Mouse (Mus musculus) intestine, embryonic 15.5 days (tissue): Measurements from ENCODE around the gene Mcf2l. TPM values are rescaled to one million over a fixed set of nuclear protein-coding genes. Genes with fewer than 3 reads are reported as not detected.

Source experiments
- ATAC-seq: fragments of 200-750 bp; cut with Nextera tagmentation; 2 replicates; pipeline ENCODE4 v1.8.0; 2017; ENCODE audit warnings: moderate TSS enrichment, moderate library complexity
- H3K27ac ChIP-seq: fragments of 300-500 bp; sonication (generic); 2 replicates; pipeline ENCODE4 v1.5.1; 2015; ENCODE audit warnings: mild to moderate bottlenecking, inconsistent platforms
- H3K27me3 ChIP-seq: fragments of 300-500 bp; sonication (generic); replicated peaks from 2 replicates; pipeline ENCODE4 v1.6.1; 2015; ENCODE audit warnings: inconsistent platforms
- H3K36me3 ChIP-seq: fragments of 300-500 bp; sonication (generic); 2 replicates; pipeline ENCODE4 v1.6.1; 2015; ENCODE audit warnings: inconsistent platforms
- H3K4me1 ChIP-seq: fragments of 300-500 bp; sonication (generic); replicated peaks from 2 replicates; pipeline ENCODE4 v1.6.1; 2015; ENCODE audit warnings: inconsistent platforms
- H3K4me2 ChIP-seq: fragments of 300-500 bp; sonication (generic); replicated peaks from 2 replicates; pipeline ENCODE4 v1.6.1; 2015; ENCODE audit warnings: mild to moderate bottlenecking, inconsistent platforms
- H3K4me3 ChIP-seq: fragments of 300-500 bp; sonication (generic); replicated peaks from 2 replicates; pipeline ENCODE4 v1.5.1; 2015; ENCODE audit warnings: inconsistent platforms
- H3K9ac ChIP-seq: fragments of 300-500 bp; sonication (generic); 2 replicates; pipeline ENCODE4 v1.6.1; 2015; ENCODE audit warnings: inconsistent platforms
- H3K9me3 ChIP-seq: fragments of 300-500 bp; sonication (generic); 2 replicates; pipeline ENCODE4 v1.6.1; 2016; ENCODE audit warnings: inconsistent platforms
- WGBS: fragments of 180-500 bp; shearing (Covaris S2); methylation state at CpG from one replicate; pipeline ENCODE4 v1.1.7; 2015; 5-methylcytosine and 5-hydroxymethylcytosine counted together
- polyA plus RNA-seq: library from polyadenylated mRNA; unstranded; fragments of >200 nt; fragmentation: Nextera tagmentation; extraction: Ambion mirVana; gene quantifications from 2 replicates; pipeline ENCODE4 v1.2.1, GENCODE M21; 2015

Mcf2l gene
- polyA plus RNA-seq, 1 experiment from 2014 or later = 13.7 TPM

GRCm38 (mm10) chr8:12877126-12877525 is 3.5 kb downstream of the Mcf2l start:
- Histone ChIP-seq H3K4me2 (no peak overlapping the region), H3K4me3 (no peak overlapping the region), H3K9me3 (no peaks in the 10 kb centered on the region), H3K9ac (no peak overlapping the region), H3K36me3 (no peaks in the 10 kb centered on the region), H3K4me1 (peaks cover 8% of the 10 kb centered on the region), H3K27ac (no peak overlapping the region), H3K27me3 (peaks cover 6% of the 10 kb centered on the region)
- 86% methylated on average over 6 of the region's 6 CpGs for WGBS
- ATAC-seq = no peak

DNA sequence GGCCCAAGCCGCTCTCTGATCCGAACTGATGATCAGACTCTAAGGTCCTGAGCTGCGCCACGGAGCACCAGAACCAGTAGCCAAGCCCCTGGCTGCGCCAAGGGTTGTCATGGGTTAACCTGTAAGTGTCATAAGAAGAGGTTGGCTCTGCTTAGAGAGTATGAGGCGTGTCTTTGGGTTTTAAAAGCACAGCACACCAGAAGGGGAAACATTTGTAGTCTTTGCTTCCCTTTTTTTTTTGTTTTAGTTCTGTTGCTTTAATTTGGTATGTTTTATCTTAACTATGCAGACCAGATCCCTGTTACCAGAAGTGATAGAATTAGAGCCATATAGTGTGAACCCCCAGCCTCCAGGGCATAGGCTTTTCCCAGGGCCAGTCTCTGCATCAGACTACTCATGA is 6.6 kb downstream of the Mcf2l start:
- Histone ChIP-seq H3K27ac (no peak overlapping the region), H3K4me1 (0 out of 2 replicates have a peak, but pooled peaks cover 4% of the 10 kb centered on the region), H3K9me3 (no peaks in the 10 kb centered on the region), H3K36me3 (no peaks in the 10 kb centered on the region), H3K27me3 (no peaks in the 10 kb centered on the region), H3K4me2 (no peak overlapping the region), H3K9ac (no peak overlapping the region), H3K4me3 (no peak overlapping the region)
- ATAC-seq = no peak
- 92% methylated on average over 6 of the region's 6 CpGs for WGBS

DNA sequence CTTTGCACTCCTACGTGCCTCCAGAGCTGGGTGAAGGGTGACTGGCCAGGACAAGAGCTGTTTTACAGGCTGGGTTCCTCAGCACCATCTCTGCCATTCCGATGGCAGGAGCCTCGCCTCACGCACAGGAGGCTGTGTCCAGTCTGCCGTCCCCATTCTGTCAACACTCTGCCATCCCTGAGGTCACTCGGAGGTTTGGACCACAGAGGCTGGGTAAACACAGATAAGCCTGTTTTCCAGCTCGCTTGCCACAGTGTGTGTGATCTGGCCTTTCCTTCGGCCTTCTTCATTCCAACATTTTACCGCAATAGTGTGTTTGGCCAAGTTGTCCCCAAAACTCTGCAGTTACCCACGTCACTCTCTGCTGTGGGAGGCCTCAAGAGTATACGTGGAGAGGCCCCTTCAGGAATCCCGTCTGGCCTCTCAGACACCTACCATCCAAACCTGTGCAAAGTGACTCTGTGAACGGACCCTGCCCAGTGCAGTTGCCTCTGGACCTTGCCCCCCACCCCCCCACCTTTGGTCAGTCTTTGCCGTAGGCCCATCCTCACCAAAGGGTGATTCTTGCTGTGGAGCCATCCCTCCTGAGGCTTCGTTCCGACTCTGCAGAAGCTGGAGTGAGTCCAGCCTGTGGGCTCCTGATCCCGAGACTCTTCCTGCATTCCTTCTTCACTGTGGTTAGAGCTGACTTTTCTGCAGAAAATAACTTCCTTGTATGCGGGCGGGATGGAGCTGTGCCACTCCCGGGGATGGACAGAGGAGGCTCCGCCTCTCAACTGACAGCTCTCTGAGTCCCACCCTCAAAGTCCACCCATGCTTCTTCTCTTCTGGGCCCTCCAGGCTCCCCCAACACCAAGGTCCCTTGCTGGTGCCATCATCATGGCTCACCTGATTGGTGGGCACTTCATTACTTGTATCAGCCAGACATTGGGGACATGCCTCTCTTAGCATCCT is 9.7 kb downstream of the Mcf2l start:
- no peak overlapping the region for H3K4me3 ChIP-seq
- H3K4me2 ChIP-seq = peak overlapping the region; percentile 33
- 55% methylated on average over 21 of the region's 21 CpGs for WGBS
- H3K27me3 ChIP-seq = no peaks in the 10 kb centered on the region
- no peak overlapping the region for H3K27ac ChIP-seq
- ATAC-seq = peak; percentile 60
- no peaks in the 10 kb centered on the region for H3K9me3 ChIP-seq
- H3K4me1 ChIP-seq = 0 out of 2 replicates have a peak, but pooled peaks cover 4% of the 10 kb centered on the region
- H3K36me3 ChIP-seq = no peaks in the 10 kb centered on the region
- H3K9ac ChIP-seq = no peak overlapping the region

DNA sequence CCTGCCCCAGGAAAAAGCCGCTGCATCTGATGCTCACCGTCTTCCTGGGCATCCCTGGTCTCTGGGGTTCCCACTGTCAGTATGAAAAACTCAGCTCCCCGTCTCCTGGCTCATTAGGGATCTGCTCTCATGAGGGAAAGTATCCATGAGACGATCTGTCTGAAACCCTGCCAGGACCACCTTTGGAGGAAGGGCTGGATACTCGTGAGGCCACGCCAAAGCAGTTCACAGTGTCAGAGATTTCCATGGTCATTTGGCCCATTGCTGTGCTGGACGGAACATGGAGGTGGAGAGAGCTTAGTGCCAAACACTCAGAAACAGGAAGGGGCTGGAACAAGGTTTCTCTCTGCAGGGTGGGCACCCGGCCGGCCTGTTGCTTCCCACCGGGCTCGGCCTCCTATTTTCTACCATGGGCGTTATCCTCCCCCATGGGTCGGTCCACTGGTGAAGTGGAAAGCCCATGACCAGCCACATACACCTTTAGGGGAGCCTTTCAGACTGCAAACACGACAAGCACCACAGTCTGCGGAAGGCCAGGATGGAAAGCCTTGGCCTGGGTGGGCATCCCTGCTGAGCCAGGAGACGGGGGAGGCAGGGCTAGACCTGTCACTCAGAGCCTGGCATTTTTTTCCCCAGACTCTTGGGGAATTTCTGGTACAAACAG is 14.3 kb downstream of the Mcf2l start:
- no peak overlapping the region for H3K9ac ChIP-seq
- no peaks in the 10 kb centered on the region for H3K27me3 ChIP-seq
- 0 out of 2 replicates have a peak, but pooled peaks cover 2% of the 10 kb centered on the region for H3K4me1 ChIP-seq
- H3K9me3 ChIP-seq = no peaks in the 10 kb centered on the region
- 82% methylated on average over 16 of the region's 16 CpGs for WGBS
- ATAC-seq = no peak
- no peak overlapping the region for H3K27ac ChIP-seq
- H3K4me3 ChIP-seq = no peak overlapping the region
- no peak overlapping the region for H3K4me2 ChIP-seq
- H3K36me3 ChIP-seq = no peaks in the 10 kb centered on the region

DNA sequence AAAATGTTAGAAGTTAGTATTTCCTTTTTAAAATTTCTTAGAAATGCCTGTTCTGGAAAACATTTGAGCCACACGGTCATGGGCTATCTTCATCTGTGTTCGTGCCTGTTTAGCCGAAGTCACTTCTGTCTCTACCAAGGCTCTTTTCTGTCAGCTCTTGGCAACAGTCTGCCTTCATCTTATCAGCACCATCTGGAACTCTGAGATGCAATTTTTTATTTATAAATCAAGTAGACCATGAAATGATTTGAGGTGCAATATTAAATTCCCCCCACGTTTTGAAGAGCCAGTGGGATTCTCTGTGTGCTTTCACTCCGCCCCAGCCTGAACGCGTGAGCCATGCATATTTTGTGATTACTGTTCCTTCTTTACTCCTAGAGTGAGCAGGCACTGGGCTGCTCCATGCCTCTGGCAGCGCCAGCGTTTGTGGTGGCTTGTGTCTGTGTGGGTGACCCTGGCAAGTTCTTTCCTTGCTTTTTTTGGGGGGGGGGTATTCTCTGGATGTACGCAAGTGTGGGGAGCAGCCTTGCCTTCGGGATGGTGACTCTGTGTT is 15.5 kb downstream of the Mcf2l start:
- Histone ChIP-seq H3K4me1 (no peaks in the 10 kb centered on the region), H3K27ac (no peak overlapping the region), H3K36me3 (no peaks in the 10 kb centered on the region), H3K9ac (no peak overlapping the region), H3K9me3 (no peaks in the 10 kb centered on the region), H3K27me3 (no peaks in the 10 kb centered on the region), H3K4me3 (no peak overlapping the region), H3K4me2 (no peak overlapping the region)
- ATAC-seq = no peak
- WGBS = 91% methylated on average over 11 of the region's 11 CpGs

GRCm38 (mm10) chr8:12892882-12893446 is 19.4 kb downstream of the Mcf2l start:
- H3K4me2 ChIP-seq = no peak overlapping the region
- H3K27me3 ChIP-seq = no peaks in the 10 kb centered on the region
- WGBS = 77% methylated on average over 5 of the region's 5 CpGs
- no peak for ATAC-seq
- no peak overlapping the region for H3K4me3 ChIP-seq
- no peaks in the 10 kb centered on the region for H3K36me3 ChIP-seq
- H3K9me3 ChIP-seq = no peaks in the 10 kb centered on the region
- H3K9ac ChIP-seq = no peak overlapping the region
- no peak overlapping the region for H3K27ac ChIP-seq
- peaks cover 5% of the 10 kb centered on the region; the same call in 1 of the 2 replicates for H3K4me1 ChIP-seq

- ATAC-seq = no peak
- no peak overlapping the region for H3K4me3 ChIP-seq
- H3K36me3 ChIP-seq = no peaks in the 10 kb centered on the region
- no peak overlapping the region for H3K4me2 ChIP-seq
- no peaks in the 10 kb centered on the region for H3K9me3 ChIP-seq
- H3K9ac ChIP-seq = no peak overlapping the region
- WGBS = 84% methylated on average over 12 of the region's 12 CpGs
- peaks cover 6% of the 10 kb centered on the region; the same call in 1 of the 2 replicates for H3K4me1 ChIP-seq
- no peaks in the 10 kb centered on the region for H3K27me3 ChIP-seq
- no peak overlapping the region for H3K27ac ChIP-seq
Observed at GRCm38 (mm10) chr8:12893797-12894578, 20.4 kb downstream of the Mcf2l start.

- H3K36me3 ChIP-seq = no peaks in the 10 kb centered on the region
- 77% methylated on average over 11 of the region's 11 CpGs for WGBS
- H3K4me3 ChIP-seq = no peak overlapping the region
- H3K9ac ChIP-seq = no peak overlapping the region
- ATAC-seq = no peak
- H3K4me2 ChIP-seq = no peak overlapping the region
- H3K4me1 ChIP-seq = peaks cover 6% of the 10 kb centered on the region; the same call in 1 of the 2 replicates
- H3K27me3 ChIP-seq = no peaks in the 10 kb centered on the region
- no peak overlapping the region for H3K27ac ChIP-seq
- no peaks in the 10 kb centered on the region for H3K9me3 ChIP-seq
Observed at GRCm38 (mm10) chr8:12894783-12895534, 21.4 kb downstream of the Mcf2l start.

- WGBS = 76% methylated on average over 9 of the region's 9 CpGs
- no peak for ATAC-seq
Observed at GRCm38 (mm10) chr8:12895535-12896150, 22.0 kb downstream of the Mcf2l start.

GRCm38 (mm10) chr8:12896494-12897373 is 23.1 kb downstream of the Mcf2l start:
- H3K27me3 ChIP-seq = no peaks in the 10 kb centered on the region
- H3K9me3 ChIP-seq = no peaks in the 10 kb centered on the region
- H3K36me3 ChIP-seq = no peaks in the 10 kb centered on the region
- ATAC-seq = peak; percentile 44; the same call in 1 of the 2 replicates
- 50% methylated on average over 13 of the region's 13 CpGs for WGBS
- no peak overlapping the region for H3K27ac ChIP-seq
- no peak overlapping the region for H3K4me3 ChIP-seq
- H3K9ac ChIP-seq = no peak overlapping the region
- peaks cover 6% of the 10 kb centered on the region; the same call in 1 of the 2 replicates for H3K4me1 ChIP-seq
- no peak overlapping the region for H3K4me2 ChIP-seq

More at GRCm38 (mm10) chr8:12895535-12896150, 22.0 kb downstream of the Mcf2l start:
- Histone ChIP-seq H3K9ac (no peak overlapping the region), H3K4me2 (no peak overlapping the region), H3K9me3 (no peaks in the 10 kb centered on the region), H3K4me1 (peaks cover 6% of the 10 kb centered on the region; the same call in 1 of the 2 replicates), H3K36me3 (no peaks in the 10 kb centered on the region), H3K27me3 (no peaks in the 10 kb centered on the region), H3K4me3 (no peak overlapping the region), H3K27ac (no peak overlapping the region)
